Mouse (Mus musculus) lung, embryonic 14.5 days (tissue): Measurements from ENCODE around the gene Calcoco1. TPM values are rescaled to one million over a fixed set of nuclear protein-coding genes. Genes with fewer than 3 reads are reported as not detected.

Experiments used
- ATAC-seq: fragments of 200-750 bp; cut with Nextera tagmentation; 2 replicates; pipeline ENCODE4 v1.8.0; 2017; ENCODE audit warnings: mild to moderate bottlenecking, moderate TSS enrichment, moderate library complexity; ENCODE audit not compliant: insufficient read depth
- DNase-seq: peaks from one replicate; pipeline ENCODE4 v3.0.0-alpha.2; 2015
- H3K27ac ChIP-seq: fragments of 300-500 bp; sonication (generic); 2 replicates; pipeline ENCODE4 v1.5.1; 2014; ENCODE audit warnings: low read depth, mild to moderate bottlenecking, moderate library complexity
- H3K27me3 ChIP-seq: fragments of 300-500 bp; sonication (generic); 2 replicates; pipeline ENCODE4 v1.6.1; 2014; ENCODE audit warnings: low read length, control low read depth; ENCODE audit not compliant: insufficient read depth
- H3K36me3 ChIP-seq: fragments of 300-500 bp; sonication (generic); 2 replicates; pipeline ENCODE4 v1.6.1; 2014; ENCODE audit warnings: control low read depth; ENCODE audit not compliant: insufficient read depth
- H3K4me1 ChIP-seq: fragments of 300-500 bp; sonication (generic); 2 replicates; pipeline ENCODE4 v1.6.1; 2014; ENCODE audit warnings: antibody characterized with exemption, control low read depth; ENCODE audit not compliant: insufficient read depth
- H3K4me2 ChIP-seq: fragments of 300-500 bp; sonication (generic); 2 replicates; pipeline ENCODE4 v1.6.1; 2014; ENCODE audit warnings: mild to moderate bottlenecking
- H3K4me3 ChIP-seq: fragments of 300-500 bp; sonication (generic); 2 replicates; pipeline ENCODE4 v1.5.1; 2014; ENCODE audit warnings: low read depth, low read length
- H3K9ac ChIP-seq: fragments of 300-500 bp; sonication (generic); 2 replicates; pipeline ENCODE4 v1.6.1; 2014
- H3K9me3 ChIP-seq: fragments of 300-500 bp; sonication (generic); 2 replicates; pipeline ENCODE4 v1.6.1; 2016; ENCODE audit warnings: low read depth, low read length, control low read depth
- CTCF ChIP-seq: IDR thresholded peaks from 2 replicates; pipeline ENCODE4 v1.5.1; 2016; ENCODE audit warnings: antibody characterized with exemption, low read depth
- WGBS: fragments of 180-500 bp; shearing (Covaris S2); extraction: QIAGEN DNeasy Blood & Tissue Kit; methylation state at CpG from one replicate; pipeline ENCODE4 v1.1.7; 2014; 5-methylcytosine and 5-hydroxymethylcytosine counted together
- polyA plus RNA-seq: library from polyadenylated mRNA; unstranded; fragments of >200 nt; fragmentation: Nextera tagmentation; extraction: Ambion mirVana; gene quantifications from 2 replicates; pipeline ENCODE4 v1.2.1, GENCODE M21; 2014

Calcoco1 gene
- polyA plus RNA-seq, 1 experiment from 2014 or later: 36.4 TPM

DNA sequence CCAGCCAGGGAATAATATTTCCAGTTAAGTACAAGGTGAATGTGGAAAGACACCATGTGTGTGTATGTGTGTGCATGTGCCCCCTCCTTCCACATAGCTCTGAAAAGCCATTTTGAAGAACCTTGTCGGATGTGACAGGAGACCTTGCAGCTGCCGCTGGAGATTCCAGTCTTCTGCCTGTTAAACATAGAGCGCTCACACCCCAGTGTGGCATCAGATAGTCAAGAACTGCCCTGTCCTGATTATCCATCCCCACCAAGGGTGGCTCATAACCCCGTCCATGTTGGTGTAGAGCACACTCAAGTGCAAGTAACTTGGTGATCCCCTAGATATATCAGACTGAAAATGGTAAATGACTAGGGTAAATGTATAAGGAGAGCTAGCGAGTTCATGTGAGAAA is 23.4 kb upstream of the Calcoco1 start:
- DNase-seq (no peak), ATAC-seq (no peak)
- H3K9ac ChIP-seq: no peak overlapping the region
- no peaks in the 10 kb centered on the region for H3K4me1 ChIP-seq
- peaks cover 80% of the 10 kb centered on the region for H3K27me3 ChIP-seq
- no peak overlapping the region for H3K4me3 ChIP-seq
- H3K36me3 ChIP-seq: no peaks in the 10 kb centered on the region
- 22% methylated on average over 5 of the region's 5 CpGs for WGBS
- H3K4me2 ChIP-seq: no peak overlapping the region
- no peak for TF ChIP-seq CTCF
- H3K9me3 ChIP-seq: no peaks in the 10 kb centered on the region
- H3K27ac ChIP-seq: no peak overlapping the region

DNA sequence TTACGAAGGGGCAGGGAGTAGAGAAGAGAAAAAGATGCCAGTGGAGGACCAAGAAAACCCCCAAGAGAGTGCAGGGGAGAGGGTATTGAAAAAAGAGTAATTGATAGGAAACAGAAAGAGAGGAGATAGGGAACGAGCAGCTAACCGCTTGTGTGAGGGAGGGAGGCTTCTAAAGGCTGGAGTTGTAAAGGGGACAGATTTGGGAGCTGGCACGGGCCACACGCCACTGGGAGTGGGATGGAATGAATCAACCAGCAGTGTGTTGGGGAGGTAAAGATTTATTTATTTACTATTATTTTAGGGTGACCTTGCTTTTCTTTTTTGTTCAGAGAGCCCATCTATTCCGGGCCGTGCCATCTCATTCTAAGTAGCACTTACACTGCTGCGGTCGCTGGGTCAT is 22.9 kb upstream of the Calcoco1 start:
- H3K27me3 ChIP-seq: peaks cover 80% of the 10 kb centered on the region
- no peaks in the 10 kb centered on the region for H3K36me3 ChIP-seq
- H3K27ac ChIP-seq: no peak overlapping the region
- no peak overlapping the region for H3K4me3 ChIP-seq
- no peaks in the 10 kb centered on the region for H3K4me1 ChIP-seq
- H3K4me2 ChIP-seq: no peak overlapping the region
- H3K9ac ChIP-seq: no peak overlapping the region
- ATAC-seq (no peak), DNase-seq (no peak)
- WGBS: 15% methylated on average over 9 of the region's 9 CpGs
- no peaks in the 10 kb centered on the region for H3K9me3 ChIP-seq
- TF ChIP-seq CTCF: no peak

DNA sequence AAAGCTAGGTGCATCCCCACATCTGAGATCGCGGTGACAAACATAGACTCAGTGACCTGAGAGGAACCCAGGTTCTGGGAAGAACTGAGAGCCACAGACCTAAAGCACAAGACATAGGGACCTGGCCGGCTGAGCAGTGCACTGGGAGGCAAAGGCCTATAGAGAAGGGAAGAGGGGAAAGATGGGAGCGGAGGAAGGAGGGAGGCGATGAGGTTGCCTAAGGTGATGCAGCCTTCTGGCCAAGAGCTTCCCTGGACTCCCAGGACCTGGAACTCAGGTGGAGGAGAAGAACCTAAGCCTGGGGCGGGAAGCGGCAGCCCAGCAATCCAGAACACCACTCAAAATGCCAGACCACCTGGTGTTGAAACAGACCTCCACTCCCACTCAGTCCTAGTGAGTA is 22.4 kb upstream of the Calcoco1 start:
- no peak overlapping the region for H3K4me3 ChIP-seq
- H3K27ac ChIP-seq: no peak overlapping the region
- ATAC-seq (no peak), DNase-seq (no peak)
- H3K27me3 ChIP-seq: peaks cover 78% of the 10 kb centered on the region
- no peaks in the 10 kb centered on the region for H3K36me3 ChIP-seq
- H3K4me1 ChIP-seq: no peaks in the 10 kb centered on the region
- H3K9me3 ChIP-seq: no peaks in the 10 kb centered on the region
- no peak for TF ChIP-seq CTCF
- no peak overlapping the region for H3K9ac ChIP-seq
- WGBS: 10% methylated on average over 7 of the region's 7 CpGs
- H3K4me2 ChIP-seq: no peak overlapping the region

DNA sequence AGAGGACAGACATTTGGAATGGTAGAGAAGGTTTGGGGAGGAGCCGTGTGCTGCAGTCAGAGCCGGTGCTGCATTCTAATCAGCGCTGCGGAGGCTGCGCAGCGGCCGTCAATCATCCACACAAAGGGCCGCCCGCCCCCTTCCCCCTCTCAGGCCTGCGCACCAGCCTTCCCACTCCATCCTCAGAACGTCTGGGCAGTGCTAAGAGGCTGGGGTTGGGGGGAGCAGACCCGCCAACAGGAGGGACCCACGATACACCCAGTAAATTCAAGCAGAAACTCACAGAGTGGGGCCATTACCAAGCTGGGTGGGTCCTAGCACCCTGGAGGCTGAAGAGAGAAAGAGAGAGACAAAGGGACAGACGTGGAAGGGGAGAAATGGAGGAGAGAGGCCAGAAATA is 22.0 kb upstream of the Calcoco1 start:
- DNase-seq (no peak), ATAC-seq (no peak)
- Histone ChIP-seq H3K9ac (no peak overlapping the region), H3K4me2 (no peak overlapping the region), H3K4me3 (no peak overlapping the region), H3K36me3 (no peaks in the 10 kb centered on the region), H3K9me3 (no peaks in the 10 kb centered on the region), H3K4me1 (no peaks in the 10 kb centered on the region), H3K27ac (no peak overlapping the region), H3K27me3 (peaks cover 74% of the 10 kb centered on the region)
- no peak for TF ChIP-seq CTCF
- WGBS: 0% methylated on average over 14 of the region's 14 CpGs

DNA sequence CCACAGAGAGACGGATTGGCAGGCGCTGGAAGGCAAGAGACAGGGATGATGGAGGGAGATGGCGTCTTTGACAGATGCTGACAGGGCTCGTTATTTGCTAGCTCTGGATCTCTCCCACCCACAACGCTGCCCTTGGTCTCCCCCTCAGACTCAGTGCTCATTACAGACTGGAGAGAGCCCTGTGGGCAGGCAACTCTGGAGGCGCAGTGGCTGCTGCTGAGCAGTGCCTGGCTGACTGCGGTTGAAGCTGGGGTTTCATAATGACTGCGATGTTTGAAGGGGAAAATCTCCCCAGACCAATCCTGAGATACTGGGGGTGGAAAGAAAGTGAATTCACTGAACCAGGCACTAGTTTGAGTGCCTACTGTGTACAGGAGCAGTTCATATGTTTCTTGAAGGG is 21.2 kb upstream of the Calcoco1 start:
- Histone ChIP-seq H3K9me3 (no peaks in the 10 kb centered on the region), H3K27me3 (peaks cover 66% of the 10 kb centered on the region), H3K9ac (no peak overlapping the region; the same call in 1 of the 2 replicates), H3K4me2 (no peak overlapping the region), H3K36me3 (no peaks in the 10 kb centered on the region), H3K4me1 (no peaks in the 10 kb centered on the region), H3K4me3 (no peak overlapping the region), H3K27ac (no peak overlapping the region)
- DNase-seq (no peak), ATAC-seq (no peak)
- 25% methylated on average over 8 of the region's 8 CpGs for WGBS
- TF ChIP-seq CTCF: no peak

DNA sequence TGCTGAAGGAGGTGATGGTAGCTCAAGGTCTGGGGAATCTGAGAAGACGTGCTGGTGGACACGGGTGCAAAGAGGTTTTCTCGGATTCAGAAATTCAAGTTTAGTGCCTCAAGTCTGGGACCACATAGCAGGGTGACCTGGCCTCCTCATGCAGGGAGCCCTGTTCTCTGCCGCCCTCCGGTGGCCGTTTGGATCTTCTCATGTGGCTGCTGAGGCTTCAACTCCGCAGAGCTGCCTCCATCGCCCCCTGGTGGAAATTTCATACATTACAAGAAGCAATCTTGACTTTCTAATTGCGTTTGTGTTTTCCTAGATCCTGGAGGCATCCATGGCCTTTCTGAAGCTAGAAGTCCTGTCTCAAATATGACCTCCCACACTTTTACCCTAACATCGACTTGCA is 20.6 kb upstream of the Calcoco1 start:
- no peaks in the 10 kb centered on the region for H3K36me3 ChIP-seq
- no peak overlapping the region for H3K4me3 ChIP-seq
- no peaks in the 10 kb centered on the region for H3K4me1 ChIP-seq
- TF ChIP-seq CTCF: peak; percentile 100
- no peak overlapping the region for H3K4me2 ChIP-seq
- no peak overlapping the region for H3K9ac ChIP-seq
- under 1% methylated on average over 10 of the region's 10 CpGs for WGBS
- H3K9me3 ChIP-seq: no peaks in the 10 kb centered on the region
- ATAC-seq: peak; percentile 82
- DNase-seq: peak; percentile 98
- H3K27ac ChIP-seq: no peak overlapping the region
- peaks cover 60% of the 10 kb centered on the region for H3K27me3 ChIP-seq

DNA sequence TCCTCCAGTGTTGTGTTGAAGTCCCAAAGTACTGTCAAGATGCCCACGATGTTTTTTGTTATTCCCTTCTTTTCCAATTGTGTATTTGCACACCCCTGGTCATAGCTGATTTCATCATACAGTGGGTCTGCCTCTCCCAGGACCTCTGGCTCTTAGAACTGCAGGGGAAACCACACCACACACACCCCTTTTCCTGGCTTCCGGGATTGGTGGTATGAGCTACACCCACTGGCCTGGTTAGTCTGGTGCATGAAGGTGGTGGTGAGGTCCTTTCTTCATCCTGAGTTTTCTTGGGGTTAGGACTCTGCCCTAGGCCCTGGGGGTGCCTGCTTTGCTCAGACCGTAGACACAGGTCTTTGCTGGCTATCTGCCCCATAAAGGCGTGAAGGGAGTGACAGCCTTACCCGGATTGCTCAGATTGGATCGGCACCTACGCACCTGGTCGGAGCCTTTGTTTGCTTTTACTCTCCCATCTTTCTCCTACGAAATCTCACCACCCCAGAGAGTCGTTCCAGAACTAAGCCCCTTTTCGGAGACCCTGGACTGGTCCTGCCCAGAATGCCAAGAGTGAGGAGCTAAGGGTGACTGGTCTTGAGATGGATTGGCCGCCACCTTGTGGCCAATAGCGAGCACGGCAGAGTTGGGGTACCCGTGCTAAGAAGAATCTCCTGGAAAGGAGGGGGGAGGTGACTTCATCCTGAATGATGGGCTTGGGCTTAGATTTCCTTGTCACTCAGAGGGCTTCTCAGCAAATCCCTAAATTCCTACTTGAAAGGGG is 17.7 kb upstream of the Calcoco1 start:
- peaks cover 52% of the 10 kb centered on the region for H3K27me3 ChIP-seq
- ATAC-seq: peak; percentile 38; the same call in 1 of the 2 replicates

More for the DNA sequence above, 17.7 kb upstream of the Calcoco1 start:
- Histone ChIP-seq H3K9ac (no peak overlapping the region), H3K36me3 (no peaks in the 10 kb centered on the region), H3K4me2 (no peak overlapping the region), H3K4me3 (no peak overlapping the region), H3K27ac (no peak overlapping the region), H3K9me3 (no peaks in the 10 kb centered on the region), H3K4me1 (no peaks in the 10 kb centered on the region)
- TF ChIP-seq CTCF: peak; percentile 87
- 26% methylated on average over 15 of the region's 15 CpGs for WGBS
- DNase-seq: peak; percentile 85
